Mouse (Mus musculus) ES-Bruce4 (cell line): ENCODE data around the gene Ror2.

ENCODE experiments used
- CTCF ChIP-seq: IDR thresholded peaks from one replicate; pipeline ENCODE4 v1.8.1; 2011; ENCODE audit warnings: low read depth, low read length
- EP300 ChIP-seq: IDR thresholded peaks from 2 replicates; pipeline ENCODE4 v1.6.1; 2011; ENCODE audit warnings: low read depth, low read length; ENCODE audit not compliant: insufficient read depth
- POLR2A ChIP-seq: IDR thresholded peaks from one replicate; pipeline ENCODE4 v1.8.1; 2011; ENCODE audit warnings: low read length; ENCODE audit not compliant: insufficient read depth

GRCm38 (mm10) chr13:53158405-53159005 lies 127.4 kb downstream of the Ror2 start:
- no peak for TF ChIP-seq CTCF
- TF ChIP-seq POLR2A, result no peak
- TF ChIP-seq EP300, result no peak
